Mouse (Mus musculus): Measurements from ENCODE around the gene Nampt. TPM values are rescaled to one million over a fixed set of nuclear protein-coding genes. Genes with fewer than 3 reads are reported as not detected.

The Nampt gene
- polyA plus RNA-seq, 1 experiment from 2014 or later: 18.9 TPM

DNA sequence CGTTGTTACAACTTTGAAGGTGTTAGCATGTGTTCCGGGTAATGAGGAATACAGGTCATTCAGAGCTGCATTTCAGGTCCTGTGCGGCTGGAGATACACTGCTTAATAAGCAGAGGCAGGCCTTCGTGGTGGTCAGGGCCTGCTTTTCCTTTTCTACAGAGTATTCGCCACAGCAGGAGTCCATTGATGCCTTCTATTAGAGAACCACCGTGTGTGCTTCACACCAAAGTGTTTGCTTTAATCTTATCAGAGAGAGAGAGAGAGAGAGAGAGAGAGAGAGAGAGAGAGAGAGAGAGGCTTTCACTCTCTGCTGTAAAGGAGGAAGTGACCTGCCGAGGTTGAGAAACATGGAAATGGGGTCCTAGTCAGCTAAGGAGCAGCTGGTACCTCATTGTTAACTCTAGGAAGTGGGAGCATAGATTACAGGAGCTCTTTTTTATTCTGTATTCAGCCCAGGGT lies 22.1 kb downstream of the Nampt start:
- WGBS: 47% methylated on average over 7 of the region's 7 CpGs
- H3K4me2 ChIP-seq: no peak overlapping the region
- H3K27me3 ChIP-seq (replicated peaks): no peaks in the 10 kb centered on the region
- no peak overlapping the region for H3K4me3 ChIP-seq
- ATAC-seq (ENCODE audit: insufficient number of reproducible peaks, low FRiP score): no peak
- H3K9ac ChIP-seq: no peak overlapping the region
- peaks cover 35% of the 10 kb centered on the region for H3K36me3 ChIP-seq
- H3K27ac ChIP-seq (ENCODE audit: poor library complexity, severe bottlenecking): no peak overlapping the region
- peaks cover 18% of the 10 kb centered on the region for H3K4me1 ChIP-seq (replicated peaks)
- no peaks in the 10 kb centered on the region for H3K9me3 ChIP-seq (replicated peaks)

DNA sequence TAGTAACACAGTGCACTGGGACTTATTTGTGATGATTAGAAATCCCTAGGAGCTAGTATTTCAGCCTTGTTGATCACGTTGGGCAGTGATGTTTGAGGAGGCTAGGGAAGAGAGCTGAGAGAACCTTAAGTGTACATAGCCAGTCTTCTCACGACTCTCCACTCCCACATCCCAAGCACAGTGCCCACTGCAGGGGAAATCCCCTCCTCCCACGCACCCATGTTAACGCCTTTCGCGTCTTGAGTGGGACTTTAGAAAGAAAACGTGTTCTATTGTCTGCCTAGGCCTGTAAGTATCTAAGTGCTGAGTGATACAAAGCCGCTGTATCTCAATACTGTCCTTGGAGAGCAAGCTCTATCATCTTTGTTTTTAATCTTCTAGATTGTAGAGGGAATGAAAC lies 27.0 kb downstream of the Nampt start:
- H3K27ac ChIP-seq (ENCODE audit: poor library complexity, severe bottlenecking): no peak overlapping the region
- H3K27me3 ChIP-seq (replicated peaks): no peaks in the 10 kb centered on the region
- H3K36me3 ChIP-seq: peaks cover 43% of the 10 kb centered on the region
- H3K4me3 ChIP-seq: no peak overlapping the region
- no peak overlapping the region for H3K9ac ChIP-seq
- no peak overlapping the region for H3K4me2 ChIP-seq
- ATAC-seq (ENCODE audit: insufficient number of reproducible peaks, low FRiP score): no peak
- no peaks in the 10 kb centered on the region for H3K9me3 ChIP-seq (replicated peaks)
- peaks cover 11% of the 10 kb centered on the region for H3K4me1 ChIP-seq (replicated peaks)
- 74% methylated on average over 8 of the region's 8 CpGs for WGBS

DNA sequence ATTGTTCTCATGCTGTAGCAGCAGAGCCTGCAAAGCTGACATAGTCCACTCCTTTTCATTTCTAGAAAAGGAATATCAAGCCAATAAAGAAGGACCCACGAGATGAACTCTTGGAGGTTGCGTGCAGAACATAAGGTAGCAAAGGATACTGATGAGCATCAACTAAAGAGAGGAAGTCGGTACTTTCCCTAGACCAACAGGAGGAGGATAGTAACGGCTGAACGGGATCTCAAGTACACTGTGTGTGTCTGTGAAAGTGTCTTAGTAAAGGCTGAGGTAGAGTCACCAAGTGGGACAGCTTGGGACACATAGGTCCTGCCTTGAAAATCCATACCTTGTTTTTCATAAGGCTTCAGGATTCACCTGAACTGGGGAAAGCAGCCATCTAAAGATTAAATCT lies 34.4 kb downstream of the Nampt start:
- 90% methylated on average over 5 of the region's 5 CpGs for WGBS
- Histone ChIP-seq H3K4me1 (replicated peaks) (peaks cover 16% of the 10 kb centered on the region; the same call in 1 of the 2 replicates), H3K9ac (no peak overlapping the region), H3K27ac (ENCODE audit: poor library complexity, severe bottlenecking) (no peak overlapping the region), H3K27me3 (replicated peaks) (no peaks in the 10 kb centered on the region), H3K9me3 (replicated peaks) (no peaks in the 10 kb centered on the region), H3K4me2 (no peak overlapping the region), H3K4me3 (no peak overlapping the region), H3K36me3 (peaks cover 24% of the 10 kb centered on the region)
- ATAC-seq (ENCODE audit: insufficient number of reproducible peaks, low FRiP score): no peak

DNA sequence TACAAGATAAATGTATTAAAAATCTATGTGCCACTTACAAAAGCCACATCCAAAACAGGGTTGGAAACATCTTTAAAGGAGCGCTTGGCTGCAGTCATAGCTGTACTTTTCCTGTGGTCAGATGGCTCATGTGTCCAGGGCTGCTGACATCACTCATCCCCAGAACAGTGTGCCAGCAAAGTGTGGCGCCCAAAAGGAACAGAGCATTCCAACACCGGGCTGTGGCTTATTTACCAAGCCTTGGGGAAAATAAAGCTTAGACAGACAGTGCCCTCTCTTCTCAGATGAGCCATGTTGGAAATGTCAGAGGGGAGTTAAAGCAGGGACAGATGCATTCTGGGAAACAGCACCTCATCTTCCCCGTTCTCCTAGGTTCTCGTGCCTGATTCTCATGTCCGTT lies 35.5 kb downstream of the Nampt start:
- WGBS: 75% methylated on average over 6 of the region's 6 CpGs
- Histone ChIP-seq H3K27ac (ENCODE audit: poor library complexity, severe bottlenecking) (no peak overlapping the region), H3K9ac (no peak overlapping the region), H3K4me2 (no peak overlapping the region), H3K9me3 (replicated peaks) (no peaks in the 10 kb centered on the region), H3K4me1 (replicated peaks) (peaks cover 16% of the 10 kb centered on the region; the same call in 1 of the 2 replicates), H3K4me3 (no peak overlapping the region), H3K27me3 (replicated peaks) (no peaks in the 10 kb centered on the region), H3K36me3 (peaks cover 20% of the 10 kb centered on the region)
- no peak for ATAC-seq (ENCODE audit: insufficient number of reproducible peaks, low FRiP score)

DNA sequence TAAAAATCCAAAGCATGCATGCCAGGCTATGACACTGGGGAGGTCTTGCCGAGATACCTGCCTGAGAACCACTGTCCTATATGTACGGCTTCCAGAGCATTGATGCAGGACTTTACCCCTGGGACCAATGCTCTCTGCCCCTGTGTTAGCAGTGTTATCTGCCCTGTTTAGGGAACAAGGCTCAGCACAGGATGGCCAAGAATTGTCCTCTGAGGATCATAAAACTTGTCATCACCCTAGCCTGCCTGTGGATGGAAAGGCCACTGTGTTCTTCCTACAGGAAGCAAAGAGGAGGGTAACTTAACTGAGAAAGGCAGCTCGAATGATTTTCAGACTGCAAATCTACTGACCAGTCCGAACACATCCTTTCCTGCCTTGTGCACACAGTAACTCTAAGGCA lies 36.1 kb downstream of the Nampt start:
- H3K36me3 ChIP-seq: peaks cover 14% of the 10 kb centered on the region
- no peak overlapping the region for H3K4me2 ChIP-seq
- no peak overlapping the region for H3K9ac ChIP-seq
- H3K27ac ChIP-seq (ENCODE audit: poor library complexity, severe bottlenecking): no peak overlapping the region
- H3K4me3 ChIP-seq: no peak overlapping the region
- no peaks in the 10 kb centered on the region for H3K27me3 ChIP-seq (replicated peaks)
- peaks cover 16% of the 10 kb centered on the region; the same call in 1 of the 2 replicates for H3K4me1 ChIP-seq (replicated peaks)
- 72% methylated on average over 4 of the region's 4 CpGs for WGBS
- H3K9me3 ChIP-seq (replicated peaks): no peaks in the 10 kb centered on the region
- no peak for ATAC-seq (ENCODE audit: insufficient number of reproducible peaks, low FRiP score)

DNA sequence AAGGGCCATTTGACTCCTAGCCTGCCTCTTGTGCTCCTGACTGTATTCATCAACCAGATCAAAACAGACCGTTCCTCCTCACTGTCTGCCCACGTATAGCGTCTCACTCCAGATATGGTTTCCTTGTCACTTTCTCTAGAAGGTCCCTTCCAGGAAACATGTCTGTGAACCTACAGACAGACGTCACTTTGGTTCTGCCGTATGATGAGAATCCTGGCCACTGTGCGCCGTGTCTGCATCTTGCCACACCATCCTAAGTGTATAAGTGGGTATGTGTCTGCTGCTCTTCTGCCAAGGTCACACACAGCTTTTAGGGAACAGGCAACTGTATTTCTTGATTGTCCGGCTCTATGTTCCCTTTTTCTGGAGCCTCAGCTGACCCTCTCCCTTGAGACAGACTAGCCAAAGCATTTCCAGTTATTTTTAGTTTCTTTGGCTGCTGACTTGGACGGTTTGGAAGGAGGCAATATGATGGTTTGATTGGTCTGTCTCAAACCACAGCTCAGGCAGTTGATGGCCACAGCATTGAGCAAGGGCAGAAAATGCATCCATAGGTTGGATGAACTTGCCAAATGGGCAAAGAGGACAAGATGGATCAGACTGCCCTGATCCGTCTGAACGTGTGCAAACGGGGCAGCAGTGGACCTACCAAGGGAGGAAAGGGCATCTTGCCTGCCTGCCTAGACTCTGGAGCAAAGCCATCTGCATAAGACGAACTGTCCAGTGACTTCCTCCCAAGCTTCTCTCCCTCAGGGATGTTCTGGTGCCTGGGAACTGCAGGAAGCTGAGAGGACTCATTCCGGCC lies 37.6 kb downstream of the Nampt start:
- Histone ChIP-seq H3K4me3 (no peak overlapping the region), H3K4me2 (no peak overlapping the region), H3K4me1 (replicated peaks) (peaks cover 16% of the 10 kb centered on the region; the same call in 1 of the 2 replicates), H3K36me3 (peaks cover 10% of the 10 kb centered on the region), H3K9ac (no peak overlapping the region), H3K27me3 (replicated peaks) (no peaks in the 10 kb centered on the region), H3K27ac (ENCODE audit: poor library complexity, severe bottlenecking) (no peak overlapping the region), H3K9me3 (replicated peaks) (no peaks in the 10 kb centered on the region)
- WGBS: 64% methylated on average over 14 of the region's 14 CpGs
- no peak for ATAC-seq (ENCODE audit: insufficient number of reproducible peaks, low FRiP score)

DNA sequence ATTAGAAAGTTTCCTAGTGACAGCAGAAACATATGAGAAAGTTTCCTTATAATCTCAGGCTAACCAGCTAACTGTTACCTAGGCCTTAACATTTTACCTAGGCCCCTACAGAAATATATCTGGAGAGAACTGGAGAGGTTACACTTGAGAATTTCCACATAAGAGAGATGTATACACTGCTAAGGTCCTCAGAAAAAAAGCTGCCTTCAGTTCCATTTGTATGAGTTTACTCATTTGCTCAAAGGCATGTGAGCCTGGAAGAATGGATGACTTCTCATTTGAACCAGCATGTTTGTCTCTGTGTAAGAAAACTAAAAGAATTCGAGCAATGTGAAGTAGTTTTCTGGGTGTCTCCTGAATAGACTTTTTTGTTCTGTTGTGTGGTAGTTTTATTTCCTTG lies 39.1 kb downstream of the Nampt start:
- H3K9me3 ChIP-seq (replicated peaks): no peaks in the 10 kb centered on the region
- no peak overlapping the region for H3K9ac ChIP-seq
- H3K4me3 ChIP-seq: no peak overlapping the region
- H3K27me3 ChIP-seq (replicated peaks): 0 out of 2 replicates have a peak, but pooled peaks cover 3% of the 10 kb centered on the region
- 67% methylated on average over 1 of the region's 1 CpGs for WGBS
- H3K36me3 ChIP-seq: peaks cover 5% of the 10 kb centered on the region
- ATAC-seq (ENCODE audit: insufficient number of reproducible peaks, low FRiP score): no peak
- no peak overlapping the region for H3K27ac ChIP-seq (ENCODE audit: poor library complexity, severe bottlenecking)
- no peak overlapping the region for H3K4me2 ChIP-seq
- H3K4me1 ChIP-seq (replicated peaks): peaks cover 16% of the 10 kb centered on the region; the same call in 1 of the 2 replicates

DNA sequence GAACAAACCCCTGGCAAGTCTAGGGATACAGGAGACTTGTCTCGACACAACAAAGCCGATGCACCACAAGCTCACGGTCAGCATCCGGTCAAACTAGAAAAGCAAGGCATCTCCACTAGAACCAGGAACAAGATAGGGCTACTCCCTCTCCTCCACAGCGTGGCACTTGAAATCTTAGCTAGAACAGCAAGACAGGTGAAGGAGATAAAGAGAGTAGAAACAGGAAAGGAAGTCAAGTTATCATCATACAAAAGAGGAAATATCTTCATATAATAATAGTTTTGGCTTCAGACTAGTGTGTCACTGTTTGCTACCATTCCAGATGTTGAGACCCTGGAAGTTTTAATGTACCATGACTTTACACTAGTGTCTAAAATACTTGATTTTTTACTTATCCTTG lies 41.5 kb downstream of the Nampt start:
- 74% methylated on average over 5 of the region's 5 CpGs for WGBS
- Histone ChIP-seq H3K9ac (no peak overlapping the region), H3K27ac (ENCODE audit: poor library complexity, severe bottlenecking) (no peak overlapping the region), H3K4me1 (replicated peaks) (peaks cover 9% of the 10 kb centered on the region; the same call in 1 of the 2 replicates), H3K4me2 (no peak overlapping the region), H3K9me3 (replicated peaks) (no peaks in the 10 kb centered on the region), H3K36me3 (no peaks in the 10 kb centered on the region), H3K27me3 (replicated peaks) (0 out of 2 replicates have a peak, but pooled peaks cover 3% of the 10 kb centered on the region), H3K4me3 (no peak overlapping the region)
- ATAC-seq (ENCODE audit: insufficient number of reproducible peaks, low FRiP score): no peak

DNA sequence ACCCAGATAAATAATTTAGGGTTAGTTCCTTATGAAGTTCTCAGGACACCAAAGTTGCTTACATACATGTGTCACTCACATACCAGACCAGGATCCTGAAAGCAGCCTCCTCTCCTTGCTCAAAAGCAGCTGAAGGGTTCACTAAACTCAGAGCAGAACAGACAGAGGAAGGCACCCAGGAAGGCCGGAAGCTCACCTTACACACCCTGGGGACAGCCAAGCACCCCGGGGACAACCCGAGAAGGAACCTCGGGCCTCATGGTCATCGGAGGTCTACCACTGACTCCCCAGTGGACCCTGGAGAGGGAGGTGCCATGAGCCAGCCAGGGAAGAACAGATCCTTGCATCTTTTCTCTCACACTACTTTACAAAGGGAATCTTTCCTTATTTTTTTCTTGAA lies 51.5 kb downstream of the Nampt start:
- no peak overlapping the region for H3K4me3 ChIP-seq
- no peak overlapping the region for H3K27ac ChIP-seq (ENCODE audit: poor library complexity, severe bottlenecking)
- WGBS: 78% methylated on average over 5 of the region's 5 CpGs
- H3K4me1 ChIP-seq (replicated peaks): no peaks in the 10 kb centered on the region
- no peaks in the 10 kb centered on the region for H3K36me3 ChIP-seq
- ATAC-seq (ENCODE audit: insufficient number of reproducible peaks, low FRiP score): no peak
- no peaks in the 10 kb centered on the region for H3K27me3 ChIP-seq (replicated peaks)
- no peak overlapping the region for H3K4me2 ChIP-seq
- H3K9me3 ChIP-seq (replicated peaks): no peaks in the 10 kb centered on the region
- H3K9ac ChIP-seq: no peak overlapping the region

DNA sequence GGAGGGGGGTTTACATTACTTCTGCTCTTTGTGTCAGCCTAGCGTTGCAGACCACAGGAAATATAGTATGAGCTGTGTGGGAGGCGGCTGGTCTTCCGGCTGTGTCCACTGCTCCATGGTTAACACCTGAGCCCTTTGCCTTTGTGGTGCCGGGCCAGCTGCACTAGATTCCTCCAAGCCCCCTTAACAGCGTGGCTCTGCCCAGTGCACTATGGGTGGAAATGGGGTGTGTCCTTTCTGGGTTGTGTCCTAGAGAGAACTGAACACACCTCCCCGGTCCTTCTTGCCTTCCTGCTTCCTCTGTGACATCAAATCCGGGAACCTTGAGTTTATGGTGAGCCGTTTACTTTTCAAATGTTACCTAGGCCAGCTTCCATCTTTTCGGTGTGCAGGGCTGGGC lies 58.2 kb downstream of the Nampt start:
- H3K27ac ChIP-seq (ENCODE audit: poor library complexity, severe bottlenecking): no peak overlapping the region
- no peak overlapping the region for H3K4me3 ChIP-seq
- no peaks in the 10 kb centered on the region for H3K27me3 ChIP-seq (replicated peaks)
- 84% methylated on average over 9 of the region's 9 CpGs for WGBS
- no peaks in the 10 kb centered on the region for H3K36me3 ChIP-seq
- H3K9ac ChIP-seq: no peak overlapping the region
- H3K4me2 ChIP-seq: no peak overlapping the region
- H3K9me3 ChIP-seq (replicated peaks): no peaks in the 10 kb centered on the region
- no peak for ATAC-seq (ENCODE audit: insufficient number of reproducible peaks, low FRiP score)
- H3K4me1 ChIP-seq (replicated peaks): no peaks in the 10 kb centered on the region

DNA sequence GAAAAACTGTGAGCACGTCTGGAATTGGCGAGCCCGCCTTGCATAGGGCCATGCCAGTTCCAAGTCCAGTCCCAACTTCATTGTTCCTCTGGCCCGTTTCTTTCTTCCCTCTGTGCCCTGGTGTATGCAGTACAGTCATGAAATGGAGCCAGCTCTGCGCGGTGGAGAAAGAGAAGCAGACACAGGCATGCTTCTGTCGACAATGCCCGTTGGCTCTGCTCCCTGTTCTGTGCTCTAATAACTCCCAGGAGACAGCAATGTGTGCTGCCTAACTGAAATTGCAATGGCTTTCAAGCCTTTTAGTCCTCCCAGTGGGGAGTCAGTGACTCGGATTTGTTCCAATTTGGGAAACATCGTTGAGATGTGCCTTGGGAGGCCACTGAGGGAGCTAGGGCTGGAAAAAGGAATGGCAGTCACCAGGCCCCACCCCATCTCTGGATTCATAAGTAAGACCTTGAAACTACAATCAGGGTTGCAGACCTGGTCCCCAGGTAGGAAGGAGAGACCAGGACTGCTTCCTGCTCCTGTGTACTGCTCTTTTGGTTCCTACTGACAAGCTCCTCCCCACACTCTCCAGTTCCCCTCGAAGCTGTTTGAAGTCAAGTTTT lies 58.7 kb downstream of the Nampt start:
- Histone ChIP-seq H3K9ac (no peak overlapping the region), H3K4me2 (no peak overlapping the region), H3K4me1 (replicated peaks) (no peaks in the 10 kb centered on the region), H3K27me3 (replicated peaks) (no peaks in the 10 kb centered on the region), H3K36me3 (no peaks in the 10 kb centered on the region), H3K9me3 (replicated peaks) (no peaks in the 10 kb centered on the region), H3K4me3 (no peak overlapping the region), H3K27ac (ENCODE audit: poor library complexity, severe bottlenecking) (no peak overlapping the region)
- 77% methylated on average over 11 of the region's 11 CpGs for WGBS
- ATAC-seq (ENCODE audit: insufficient number of reproducible peaks, low FRiP score): no peak
